ENCODE assay signal across 8 mouse cellular contexts in the genomic region with DNA sequence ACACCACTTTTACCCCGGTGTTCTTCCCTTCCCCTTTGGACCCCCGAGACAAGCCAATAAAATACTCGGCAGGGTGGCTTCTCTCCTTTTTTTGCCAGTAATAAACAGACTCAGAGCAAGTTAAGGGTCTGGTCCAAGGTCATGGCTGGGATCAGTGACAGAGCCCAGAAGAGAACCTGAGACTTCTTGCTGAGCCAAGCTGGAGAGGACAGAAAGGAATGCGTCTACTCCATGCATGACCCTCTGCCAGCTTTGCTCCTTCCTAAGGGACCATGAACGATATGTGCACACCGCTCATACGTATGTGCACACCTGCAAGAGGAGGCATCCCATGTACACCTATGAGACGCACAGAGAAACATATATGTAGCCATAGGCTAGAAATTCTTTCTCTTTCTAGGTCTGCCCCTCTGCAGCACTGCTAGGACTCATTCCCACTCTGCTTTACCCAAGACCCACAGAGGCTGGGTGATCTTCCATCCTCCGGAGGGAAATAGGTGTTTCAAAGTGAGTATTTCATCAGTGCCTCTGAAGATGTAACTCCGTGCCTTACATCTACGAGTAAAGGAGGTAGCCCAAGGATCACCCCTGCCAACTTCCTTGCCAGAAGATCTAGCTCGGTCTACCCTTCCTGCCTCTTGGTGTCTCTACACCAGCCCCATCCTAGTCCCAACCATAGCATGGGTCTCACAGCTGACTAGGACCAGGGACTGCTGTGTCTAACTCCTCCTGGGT. TPM values are rescaled to one million over a fixed set of nuclear protein-coding genes. Genes with fewer than 3 reads are reported as not detected.
DNase-seq lines count a peak whose midpoint lies in the region; ATAC-seq lines count a peak whose summit lies in the region.

No protein-coding gene starts in this region.

- ATAC-seq in cerebellum, adult (ENCODE audit: insufficient number of reproducible peaks, low FRiP score, low TSS enrichment) = no peak
- no peak for ATAC-seq in lung, embryonic 16.5 days (ENCODE audit: low read depth)
- ATAC-seq in limb, embryonic 12.5 days (ENCODE audit: insufficient number of reproducible peaks, insufficient read depth, low FRiP score, low TSS enrichment, low read depth) = no peak
- no peak for ATAC-seq in stomach, embryonic 14.5 days (ENCODE audit: insufficient number of reproducible peaks, insufficient read depth, low FRiP score, low read depth)

- H3K27me3 ChIP-seq in lung, embryonic 16.5 days (ENCODE audit: control insufficient read depth, insufficient read depth, low read depth, low read length) = peaks cover 2% of the 10 kb centered on the region; the same call in 1 of the 2 replicates
- H3K27me3 ChIP-seq in limb, embryonic 12.5 days = peaks cover 37% of the 10 kb centered on the region
- H3K27me3 ChIP-seq in stomach, embryonic 14.5 days (ENCODE audit: control insufficient read depth, insufficient read depth, low read length) = no peaks in the 10 kb centered on the region

- H3K4me1 ChIP-seq in lung, embryonic 16.5 days (replicated peaks; ENCODE audit: control insufficient read depth, insufficient read depth, low read length) = peaks cover 15% of the 10 kb centered on the region; the same call in 1 of the 2 replicates
- peaks cover 18% of the 10 kb centered on the region for H3K4me1 ChIP-seq in limb, embryonic 12.5 days (replicated peaks)
- H3K4me1 ChIP-seq in stomach, embryonic 14.5 days (ENCODE audit: control insufficient read depth, insufficient read depth, low read length) = peaks cover 5% of the 10 kb centered on the region

- intact Hi-C loops in left cerebral cortex, postnatal 36 days (cut with DNase I) = no loop called here

- peak; percentile 67 for DNase-seq in cerebellum, adult 11-12 months
- no peak for DNase-seq in lung, postnatal 14 days
- no peak for DNase-seq in left cerebral cortex, postnatal 36 days (ENCODE audit: low spot score in 2 of 2)
- no peak for DNase-seq in thymus, adult 18-20 months

- no peaks in the 10 kb centered on the region for H3K36me3 ChIP-seq in lung, embryonic 16.5 days (ENCODE audit: control insufficient read depth, insufficient read depth, low read length)
- no peaks in the 10 kb centered on the region for H3K36me3 ChIP-seq in limb, embryonic 12.5 days
- H3K36me3 ChIP-seq in stomach, embryonic 14.5 days (ENCODE audit: control insufficient read depth, insufficient read depth, low read length) = no peaks in the 10 kb centered on the region

- H3K9me3 ChIP-seq in lung, embryonic 16.5 days (ENCODE audit: control insufficient read depth, low read length) = no peaks in the 10 kb centered on the region
- H3K9me3 ChIP-seq in limb, embryonic 12.5 days = no peaks in the 10 kb centered on the region
- H3K9me3 ChIP-seq in stomach, embryonic 14.5 days (ENCODE audit: control insufficient read depth, low read depth, low read length) = no peaks in the 10 kb centered on the region

- peak overlapping the region; percentile 93 for H3K4me2 ChIP-seq in lung, embryonic 16.5 days (ENCODE audit: low read depth, low read length)
- H3K4me2 ChIP-seq in limb, embryonic 12.5 days = peak overlapping the region; percentile 81
- peak overlapping the region; percentile 70 for H3K4me2 ChIP-seq in stomach, embryonic 14.5 days (replicated peaks; ENCODE audit: low read depth, low read length)

- no peak overlapping the region for H3K27ac ChIP-seq in lung, embryonic 16.5 days (ENCODE audit: low read length)
- H3K27ac ChIP-seq in limb, embryonic 12.5 days = no peak overlapping the region
- no peak overlapping the region for H3K27ac ChIP-seq in stomach, embryonic 14.5 days (ENCODE audit: low read length)

- 44% methylated on average over 12 of the region's 12 CpGs for WGBS in lung, embryonic 16.5 days
- 50% methylated on average over 12 of the region's 12 CpGs for WGBS in limb, embryonic 12.5 days
- 49% methylated on average over 12 of the region's 12 CpGs for WGBS in stomach, embryonic 14.5 days

- H3K4me3 ChIP-seq in lung, embryonic 16.5 days (ENCODE audit: low read length) = peak overlapping the region; percentile 70
- peak overlapping the region; percentile 60 for H3K4me3 ChIP-seq in limb, embryonic 12.5 days (replicated peaks)
- H3K4me3 ChIP-seq in stomach, embryonic 14.5 days (ENCODE audit: low read depth, low read length) = peak overlapping the region; percentile 46

- peak overlapping the region; percentile 77 for H3K9ac ChIP-seq in lung, embryonic 16.5 days (ENCODE audit: low read length)
- peak overlapping the region; percentile 60 for H3K9ac ChIP-seq in limb, embryonic 12.5 days (replicated peaks)
- peak overlapping the region; percentile 45; the same call in 1 of the 2 replicates for H3K9ac ChIP-seq in stomach, embryonic 14.5 days (replicated peaks; ENCODE audit: low read depth, low read length)

RNA-seq across cellular contexts. Expression of gene 6430571L13Rik, which starts 0.7 kb away (rescaled TPM):
- 0.83 and 0.85 TPM in 2 replicates for polyA plus RNA-seq in lung, embryonic 16.5 days (2015; fragmentation: Nextera tagmentation; extraction: Ambion mirVana)
- 0.81 and 1.4 TPM in 2 replicates for polyA plus RNA-seq in limb, embryonic 12.5 days (2016; fragmentation: Nextera tagmentation; extraction: Ambion mirVana)
- 0.13 and 0.19 TPM in 2 replicates for polyA plus RNA-seq in stomach, embryonic 14.5 days (2014; fragmentation: Nextera tagmentation; extraction: Ambion mirVana)
- total RNA-seq in left cerebral cortex, postnatal 36 days (2021) = 1 to 10 TPM; 4.6 to 5.0 TPM

RNA-seq across cellular contexts. Expression of gene Hemk1, which starts 2.9 kb away (rescaled TPM):
- polyA plus RNA-seq in lung, embryonic 16.5 days (2015; fragmentation: Nextera tagmentation; extraction: Ambion mirVana) = 11.5 and 12.4 TPM in 2 replicates
- polyA plus RNA-seq in limb, embryonic 12.5 days (2016; fragmentation: Nextera tagmentation; extraction: Ambion mirVana) = 10.6 and 11.6 TPM in 2 replicates
- polyA plus RNA-seq in stomach, embryonic 14.5 days (2014; fragmentation: Nextera tagmentation; extraction: Ambion mirVana) = 12.4 and 12.9 TPM in 2 replicates
- total RNA-seq in left cerebral cortex, postnatal 36 days (2021) = 10 to 100 TPM; 13.3 to 18.0 TPM

RNA-seq across cellular contexts. Expression of gene Cish, which starts 45.3 kb away (rescaled TPM):
- polyA plus RNA-seq in lung, embryonic 16.5 days (2015; fragmentation: Nextera tagmentation; extraction: Ambion mirVana) = 19.3 and 20.5 TPM in 2 replicates
- 4.2 and 8.1 TPM in 2 replicates for polyA plus RNA-seq in limb, embryonic 12.5 days (2016; fragmentation: Nextera tagmentation; extraction: Ambion mirVana)
- polyA plus RNA-seq in stomach, embryonic 14.5 days (2014; fragmentation: Nextera tagmentation; extraction: Ambion mirVana) = 8.0 and 9.5 TPM in 2 replicates
- total RNA-seq in left cerebral cortex, postnatal 36 days (2021) = 10 to 100 TPM in 1 of 2 experiments, 1 to 10 TPM in 1; 4.8 to 11.0 TPM

RNA-seq across cellular contexts. Expression of gene Mapkapk3, which starts 51.4 kb away (rescaled TPM):
- polyA plus RNA-seq in lung, embryonic 16.5 days (2015; fragmentation: Nextera tagmentation; extraction: Ambion mirVana) = 17.8 and 20.6 TPM in 2 replicates
- 5.5 and 6.7 TPM in 2 replicates for polyA plus RNA-seq in limb, embryonic 12.5 days (2016; fragmentation: Nextera tagmentation; extraction: Ambion mirVana)
- 24.8 and 27.8 TPM in 2 replicates for polyA plus RNA-seq in stomach, embryonic 14.5 days (2014; fragmentation: Nextera tagmentation; extraction: Ambion mirVana)
- 1 to 10 TPM; 2.9 to 4.5 TPM for total RNA-seq in left cerebral cortex, postnatal 36 days (2021)

RNA-seq across cellular contexts. Expression of gene Cacna2d2, which starts 58.3 kb away (rescaled TPM):
- polyA plus RNA-seq in lung, embryonic 16.5 days (2015; fragmentation: Nextera tagmentation; extraction: Ambion mirVana) = 0.38 and 0.60 TPM in 2 replicates
- 0.37 and 0.49 TPM in 2 replicates for polyA plus RNA-seq in limb, embryonic 12.5 days (2016; fragmentation: Nextera tagmentation; extraction: Ambion mirVana)
- polyA plus RNA-seq in stomach, embryonic 14.5 days (2014; fragmentation: Nextera tagmentation; extraction: Ambion mirVana) = 0.43 and 0.70 TPM in 2 replicates
- total RNA-seq in left cerebral cortex, postnatal 36 days (2021) = 10 to 100 TPM; 23.0 to 38.4 TPM
